Mouse (Mus musculus): ENCODE measurements at regions not wholly inside any gene's neighbourhood (a gene's known extent, or its start where the extent isn't known, plus 50 kb on each side); places are given as distances from the start of the nearest gene placed in this dataset.

DNA sequence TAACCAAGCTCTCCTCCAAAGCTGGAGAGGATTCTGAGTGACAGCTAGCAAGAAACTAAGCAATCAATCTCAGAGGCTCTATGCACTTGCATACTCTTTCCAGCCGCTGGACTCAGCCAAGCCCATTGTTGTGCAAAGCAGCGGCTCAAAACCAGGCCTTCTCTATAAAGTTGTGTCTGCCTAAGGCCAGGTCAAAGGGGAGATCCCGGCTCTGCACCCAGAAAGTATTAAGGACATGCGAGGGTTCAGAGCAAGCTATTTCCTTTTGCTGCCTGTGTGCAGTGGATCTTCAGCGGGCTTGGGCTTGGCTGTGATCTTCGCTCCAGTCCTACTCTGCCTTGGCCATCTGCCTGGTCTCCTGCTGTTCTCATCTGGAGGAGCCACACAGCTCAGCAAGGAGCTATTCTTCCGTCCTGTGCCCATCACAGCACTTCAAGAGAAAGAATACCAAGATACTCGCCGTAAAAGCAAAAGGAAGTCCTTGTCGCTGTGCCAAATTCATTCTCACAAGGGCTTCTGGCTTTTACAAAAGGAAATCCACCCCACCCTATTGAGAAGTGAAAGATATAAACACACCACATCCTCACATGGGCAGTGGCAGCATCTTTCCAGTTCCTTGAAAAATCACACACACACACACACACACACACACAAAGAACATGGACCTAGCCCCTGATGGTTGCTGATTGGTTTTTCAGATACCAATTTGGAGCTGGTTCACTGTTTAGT lies 646.6 kb downstream of the Adgrl2 start:
- TF ChIP-seq POLR2A (IDR thresholded peaks at IDR 0.05; ENCODE audit: insufficient read length, low read depth) (no peak), SRF (IDR thresholded peaks at IDR 0.05; ENCODE audit: control insufficient read depth, insufficient read length, low read depth) (no peak), USF1 (IDR thresholded peaks at IDR 0.05; ENCODE audit: low read depth) (no peak), MAX (IDR thresholded peaks at IDR 0.05; ENCODE audit: low read depth) (no peak), POLR2AphosphoS2 (IDR thresholded peaks at IDR 0.05; ENCODE audit: insufficient read length, low read depth) (no peak), MYOG (IDR thresholded peaks at IDR 0.05; ENCODE audit: control insufficient read depth in 1 of 3, insufficient read depth in 1 of 3, insufficient read length in 2 of 3, low read depth in 2 of 3) (no peak), TCF12 (IDR thresholded peaks at IDR 0.05; ENCODE audit: insufficient read depth, poor library complexity, severe bottlenecking) (no peak)
